Mouse (Mus musculus) hindbrain, embryonic 11.5 days (tissue): ENCODE results near the gene Plb1. TPM values are rescaled to one million over a fixed set of nuclear protein-coding genes. Genes with fewer than 3 reads are reported as not detected.

Experiments used
- ATAC-seq: fragments of 200-750 bp; cut with Nextera tagmentation; 2 replicates; pipeline ENCODE4 v1.8.0; 2017; ENCODE audit warnings: mild to moderate bottlenecking, moderate TSS enrichment, moderate library complexity; ENCODE audit not compliant: low FRiP score
- DNase-seq: peaks from one replicate; pipeline ENCODE4 v3.0.0-alpha.2; 2015; ENCODE audit warnings: low spot score
- H3K27ac ChIP-seq: fragments of 300-500 bp; sonication (generic); 2 replicates; pipeline ENCODE4 v1.5.1; 2014; ENCODE audit warnings: mild to moderate bottlenecking, low read depth, low read length
- H3K27me3 ChIP-seq: fragments of 300-500 bp; sonication (generic); 2 replicates; pipeline ENCODE4 v1.6.1; 2014; ENCODE audit warnings: mild to moderate bottlenecking, low read length, moderate library complexity, mixed read lengths; ENCODE audit not compliant: control insufficient read depth, insufficient read depth
- H3K36me3 ChIP-seq: fragments of 300-500 bp; sonication (generic); 2 replicates; pipeline ENCODE4 v1.6.1; 2014; ENCODE audit warnings: mild to moderate bottlenecking, low read length, moderate library complexity, mixed read lengths; ENCODE audit not compliant: control insufficient read depth, insufficient read depth
- H3K4me1 ChIP-seq: fragments of 300-500 bp; sonication (generic); replicated peaks from 2 replicates; pipeline ENCODE4 v1.6.1; 2014; ENCODE audit warnings: low read length, mixed read lengths; ENCODE audit not compliant: control insufficient read depth, insufficient read depth
- H3K4me2 ChIP-seq: fragments of 300-500 bp; sonication (generic); replicated peaks from 2 replicates; pipeline ENCODE4 v1.6.1; 2014; ENCODE audit warnings: mild to moderate bottlenecking, low read depth, low read length
- H3K4me3 ChIP-seq: fragments of 300-500 bp; sonication (generic); 2 replicates; pipeline ENCODE4 v1.5.1; 2014; ENCODE audit warnings: low read depth, low read length
- H3K9ac ChIP-seq: fragments of 300-500 bp; sonication (generic); 2 replicates; pipeline ENCODE4 v1.6.1; 2014; ENCODE audit warnings: low read depth, low read length
- H3K9me3 ChIP-seq: fragments of 300-500 bp; sonication (generic); 2 replicates; pipeline ENCODE4 v1.6.1; 2016; ENCODE audit warnings: low read length; ENCODE audit not compliant: control insufficient read depth
- WGBS: fragments of 180-500 bp; shearing (Covaris S2); extraction: QIAGEN DNeasy Blood & Tissue Kit; methylation state at CpG from one replicate; pipeline ENCODE4 v1.1.7; 2014; 5-methylcytosine and 5-hydroxymethylcytosine counted together
- polyA plus RNA-seq: library from polyadenylated mRNA; unstranded; fragments of >200 nt; fragmentation: Nextera tagmentation; extraction: Ambion mirVana; gene quantifications from 2 replicates; pipeline ENCODE4 v1.2.1, GENCODE M21; 2014

Plb1 gene
- polyA plus RNA-seq, 1 experiment from 2014 or later = not detected

DNA sequence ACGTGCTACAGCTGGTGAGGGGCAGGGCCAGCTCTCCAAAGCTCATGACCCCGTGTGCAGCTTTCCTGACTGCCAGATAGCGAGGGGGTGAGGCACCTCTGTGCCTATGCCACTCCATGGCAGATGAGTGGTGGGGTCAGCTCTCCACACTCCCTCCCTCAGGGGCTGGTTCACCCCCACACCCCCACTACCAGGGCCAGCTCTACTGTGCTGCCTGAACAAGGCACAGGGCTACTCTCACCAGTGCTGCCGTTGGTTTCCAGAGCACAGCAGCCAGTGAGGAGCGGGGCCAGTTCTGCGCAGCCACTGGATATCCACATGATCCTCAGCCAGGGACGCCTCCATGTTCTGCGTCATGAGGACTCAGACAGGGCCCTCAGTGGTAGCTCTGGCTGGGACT, 15.0 kb upstream of the Plb1 start:
- Histone ChIP-seq H3K9me3 (no peaks in the 10 kb centered on the region), H3K9ac (no peak overlapping the region), H3K4me1 (no peaks in the 10 kb centered on the region), H3K36me3 (no peaks in the 10 kb centered on the region), H3K27ac (no peak overlapping the region), H3K27me3 (no peaks in the 10 kb centered on the region), H3K4me3 (no peak overlapping the region), H3K4me2 (no peak overlapping the region)
- WGBS = 86% methylated on average over 8 of the region's 8 CpGs
- ATAC-seq (no peak), DNase-seq (no peak)

DNA sequence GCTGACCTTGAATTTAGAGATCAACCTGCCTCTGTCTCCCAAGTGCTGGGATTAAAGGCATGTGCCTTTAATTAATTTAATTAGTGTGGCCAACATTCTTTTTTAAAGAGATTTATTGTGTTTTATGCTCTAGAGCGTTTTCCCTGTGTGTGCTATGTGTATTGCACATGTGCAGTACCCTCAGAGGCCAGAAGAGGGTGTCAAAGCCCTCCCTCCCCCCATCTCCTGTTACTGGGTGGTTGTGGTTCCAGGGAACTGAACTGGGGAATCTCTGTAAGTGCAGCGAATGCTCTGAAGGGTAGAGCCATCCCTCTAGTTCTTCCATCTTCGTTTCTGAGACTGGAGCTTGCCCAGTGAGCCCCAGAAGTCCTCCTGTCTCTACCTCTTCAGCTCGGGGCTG, 2.1 kb upstream of the Plb1 start:
- Histone ChIP-seq H3K4me3 (no peak overlapping the region), H3K27ac (no peak overlapping the region), H3K9ac (no peak overlapping the region), H3K27me3 (no peaks in the 10 kb centered on the region), H3K36me3 (no peaks in the 10 kb centered on the region), H3K9me3 (no peaks in the 10 kb centered on the region), H3K4me2 (no peak overlapping the region), H3K4me1 (no peaks in the 10 kb centered on the region)
- DNase-seq (peak; percentile 35), ATAC-seq (no peak)
- WGBS = 33% methylated on average over 4 of the region's 4 CpGs

DNA sequence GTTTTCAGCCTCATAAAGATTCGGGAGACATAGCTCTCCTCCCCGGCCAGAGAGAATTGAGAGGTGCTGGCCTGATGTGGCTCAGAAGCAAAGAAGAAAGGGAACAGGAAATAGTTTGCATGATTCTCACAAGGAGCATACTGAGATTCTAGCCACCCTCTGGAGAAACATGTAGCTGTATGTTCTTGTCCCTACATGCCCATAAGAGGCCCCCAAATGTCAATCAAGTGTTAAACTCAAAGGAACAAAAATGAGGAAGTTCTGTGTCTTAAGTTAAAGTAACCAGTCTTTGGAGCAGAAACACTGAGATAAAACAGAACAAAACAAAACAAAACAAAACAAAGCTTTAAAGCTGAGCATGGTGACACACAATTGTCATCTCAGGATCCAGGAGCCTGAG, 6.8 kb downstream of the Plb1 start:
- no peak overlapping the region for H3K4me2 ChIP-seq
- ATAC-seq (no peak), DNase-seq (no peak)
- no peaks in the 10 kb centered on the region for H3K27me3 ChIP-seq
- no peaks in the 10 kb centered on the region for H3K36me3 ChIP-seq
- 75% methylated on average over 2 of the region's 2 CpGs for WGBS
- no peak overlapping the region for H3K4me3 ChIP-seq
- H3K9ac ChIP-seq = no peak overlapping the region
- no peaks in the 10 kb centered on the region for H3K9me3 ChIP-seq
- H3K27ac ChIP-seq = no peak overlapping the region
- no peaks in the 10 kb centered on the region for H3K4me1 ChIP-seq

DNA sequence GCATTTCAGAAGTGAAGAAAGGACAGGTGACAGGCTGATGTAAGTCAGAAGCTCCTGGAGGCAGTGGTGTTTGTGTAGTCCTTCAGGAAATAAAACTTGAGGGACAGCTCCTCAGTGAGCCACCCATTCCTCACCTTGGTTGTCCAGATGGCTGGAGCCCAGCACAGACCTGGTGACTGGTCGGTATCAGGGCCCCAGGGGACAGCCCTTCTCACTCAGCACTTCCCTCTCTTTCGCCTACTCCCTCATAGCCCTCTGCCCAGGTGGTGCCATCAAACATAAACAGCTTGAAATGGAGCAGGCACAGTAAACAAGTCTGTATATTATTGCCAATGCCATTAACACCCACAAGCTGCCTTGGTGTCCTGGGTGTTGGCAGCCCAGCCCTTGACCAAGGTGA, 8.2 kb downstream of the Plb1 start:
- Histone ChIP-seq H3K27ac (no peak overlapping the region), H3K4me1 (no peaks in the 10 kb centered on the region), H3K9me3 (no peaks in the 10 kb centered on the region), H3K36me3 (no peaks in the 10 kb centered on the region), H3K9ac (no peak overlapping the region), H3K4me3 (no peak overlapping the region), H3K4me2 (no peak overlapping the region), H3K27me3 (no peaks in the 10 kb centered on the region)
- no peak for DNase-seq
- ATAC-seq = no peak
- 67% methylated on average over 2 of the region's 2 CpGs for WGBS

DNA sequence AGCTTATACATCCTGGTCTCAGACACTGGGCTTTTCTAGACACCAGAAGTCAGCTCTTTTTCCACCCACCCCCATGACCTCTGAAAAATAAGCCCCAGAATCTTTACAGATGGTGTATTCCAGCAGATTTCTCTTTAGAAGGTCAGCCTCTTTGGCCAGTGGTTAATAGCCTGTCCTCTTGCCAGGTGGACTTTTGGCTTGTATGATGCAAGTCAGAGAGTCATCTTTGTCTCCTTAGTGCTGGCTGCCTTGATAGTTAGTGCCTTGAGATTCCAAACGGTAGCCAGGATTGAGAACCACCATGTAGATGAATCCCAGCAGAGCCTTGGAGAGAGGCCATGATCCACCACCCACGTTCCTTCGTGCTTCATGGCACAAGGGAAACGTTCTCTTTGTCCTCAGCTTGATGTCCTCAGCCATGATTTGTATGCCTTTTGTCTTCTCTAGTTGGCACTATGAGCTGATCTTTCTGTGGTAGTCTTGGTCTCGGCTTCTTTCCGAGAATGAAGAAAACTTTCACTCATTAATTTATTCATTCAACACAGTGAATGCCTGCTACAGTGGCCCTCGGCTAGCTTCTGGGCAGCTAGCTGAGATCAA, 10.9 kb downstream of the Plb1 start:
- no peak overlapping the region for H3K9ac ChIP-seq
- H3K36me3 ChIP-seq = no peaks in the 10 kb centered on the region
- no peaks in the 10 kb centered on the region for H3K27me3 ChIP-seq
- H3K4me2 ChIP-seq = no peak overlapping the region
- H3K9me3 ChIP-seq = no peaks in the 10 kb centered on the region
- no peaks in the 10 kb centered on the region for H3K4me1 ChIP-seq
- H3K27ac ChIP-seq = no peak overlapping the region
- 59% methylated on average over 7 of the region's 7 CpGs for WGBS
- DNase-seq (no peak), ATAC-seq (no peak)
- no peak overlapping the region for H3K4me3 ChIP-seq

DNA sequence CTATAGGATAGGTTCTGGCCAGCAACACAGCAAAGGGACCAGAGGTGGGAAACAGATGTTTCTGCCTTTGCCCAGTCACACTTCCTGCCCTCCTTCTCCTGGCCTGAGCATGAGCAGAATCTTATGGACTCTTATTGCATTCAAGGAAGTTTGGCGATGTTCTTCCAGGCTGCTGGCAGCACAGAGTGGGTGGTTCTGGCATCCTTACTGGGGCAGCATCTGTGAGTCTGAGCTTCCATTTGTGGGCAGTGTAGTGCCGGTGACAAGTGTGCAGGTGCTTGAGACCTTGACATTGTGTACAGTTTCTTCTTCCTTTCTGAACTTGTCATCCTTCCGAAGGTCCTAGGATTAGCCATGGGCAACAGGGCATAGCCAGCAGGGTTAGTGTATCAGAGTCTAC, 12.9 kb downstream of the Plb1 start:
- DNase-seq (no peak), ATAC-seq (no peak)
- H3K4me2 ChIP-seq = no peak overlapping the region
- 96% methylated on average over 3 of the region's 3 CpGs for WGBS
- no peaks in the 10 kb centered on the region for H3K9me3 ChIP-seq
- H3K36me3 ChIP-seq = no peaks in the 10 kb centered on the region
- H3K9ac ChIP-seq = no peak overlapping the region
- H3K4me1 ChIP-seq = no peaks in the 10 kb centered on the region
- no peak overlapping the region for H3K4me3 ChIP-seq
- H3K27me3 ChIP-seq = no peaks in the 10 kb centered on the region
- H3K27ac ChIP-seq = no peak overlapping the region

DNA sequence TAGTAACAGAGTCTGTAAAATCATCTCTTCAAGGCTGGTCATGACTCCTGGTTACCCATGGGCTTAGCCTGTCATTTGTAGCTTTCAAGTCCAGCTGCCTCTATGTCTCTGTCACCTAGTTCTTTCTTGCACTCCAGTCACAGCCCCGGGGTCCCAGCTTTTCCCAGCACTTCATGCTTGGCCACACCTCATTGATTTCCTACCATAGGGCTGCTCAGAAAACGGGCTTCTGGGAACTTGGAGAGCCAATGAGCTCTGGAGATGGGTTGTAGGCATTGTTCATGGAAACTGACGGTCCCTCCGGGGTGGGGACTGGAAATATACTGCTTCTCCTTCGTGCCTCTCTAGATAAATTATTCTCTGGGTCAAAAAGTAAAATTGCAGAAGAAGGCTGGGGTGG, 28.2 kb downstream of the Plb1 start:
- DNase-seq (no peak), ATAC-seq (no peak)
- WGBS = 55% methylated on average over 5 of the region's 5 CpGs
- H3K4me2 ChIP-seq = no peak overlapping the region
- no peaks in the 10 kb centered on the region for H3K9me3 ChIP-seq
- no peak overlapping the region for H3K27ac ChIP-seq
- H3K27me3 ChIP-seq = no peaks in the 10 kb centered on the region
- H3K9ac ChIP-seq = no peak overlapping the region
- no peaks in the 10 kb centered on the region for H3K4me1 ChIP-seq
- H3K36me3 ChIP-seq = no peaks in the 10 kb centered on the region
- H3K4me3 ChIP-seq = no peak overlapping the region

DNA sequence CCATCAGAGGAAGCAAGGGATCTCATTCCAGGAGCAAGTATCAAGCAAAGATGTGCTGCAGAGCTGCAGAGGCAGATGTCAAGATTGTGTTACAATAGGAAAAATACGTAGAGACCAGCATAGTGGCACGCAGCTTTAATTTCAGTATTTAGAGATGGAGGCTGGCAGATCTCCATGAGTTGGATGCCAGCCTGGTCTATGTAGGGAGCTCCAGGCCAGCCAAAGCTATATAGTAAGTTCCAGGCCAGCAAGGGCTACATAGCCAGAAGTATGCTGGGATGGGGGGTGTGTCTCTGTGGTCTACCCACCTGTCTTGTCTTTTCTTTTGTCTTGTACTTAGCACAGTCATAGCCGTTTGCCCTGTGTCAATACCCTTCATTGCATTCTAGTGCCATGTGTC, 28.7 kb downstream of the Plb1 start:
- no peak overlapping the region for H3K4me2 ChIP-seq
- H3K9ac ChIP-seq = no peak overlapping the region
- H3K27ac ChIP-seq = no peak overlapping the region
- DNase-seq = no peak
- no peak for ATAC-seq
- no peaks in the 10 kb centered on the region for H3K36me3 ChIP-seq
- no peaks in the 10 kb centered on the region for H3K27me3 ChIP-seq
- no peaks in the 10 kb centered on the region for H3K9me3 ChIP-seq
- no peaks in the 10 kb centered on the region for H3K4me1 ChIP-seq
- H3K4me3 ChIP-seq = no peak overlapping the region
- WGBS = 92% methylated on average over 3 of the region's 3 CpGs

DNA sequence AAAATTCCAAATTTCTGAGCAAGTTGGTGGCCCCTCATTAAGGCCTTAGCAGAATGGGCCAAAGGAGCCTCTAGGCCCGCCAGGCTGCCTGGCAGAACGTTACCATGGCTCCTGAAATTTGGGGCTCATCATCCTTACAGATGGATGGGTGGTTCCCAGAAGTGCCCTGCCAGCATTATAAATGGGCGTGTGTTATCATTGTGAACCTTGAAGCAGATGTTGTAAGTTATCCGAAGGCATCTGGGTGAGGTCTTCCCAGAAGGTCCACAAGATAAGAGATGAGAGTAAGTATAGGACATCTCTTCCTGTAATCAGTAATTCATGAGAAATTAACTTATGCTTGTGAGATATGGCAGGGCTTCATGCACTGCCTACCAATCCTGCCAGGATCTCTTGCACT, 30.0 kb downstream of the Plb1 start:
- ATAC-seq = no peak
- Histone ChIP-seq H3K27ac (no peak overlapping the region), H3K4me2 (no peak overlapping the region), H3K4me1 (no peaks in the 10 kb centered on the region), H3K36me3 (no peaks in the 10 kb centered on the region), H3K4me3 (no peak overlapping the region), H3K9me3 (no peaks in the 10 kb centered on the region), H3K9ac (no peak overlapping the region), H3K27me3 (no peaks in the 10 kb centered on the region)
- 94% methylated on average over 4 of the region's 4 CpGs for WGBS
- no peak for DNase-seq
